Mouse (Mus musculus) erythroblast, embryonic 14.5 days (primary cell): ENCODE measurements around the gene Dkk3.

Source experiments
- GATA1 ChIP-seq: IDR thresholded peaks from 2 replicates; pipeline ENCODE4 v1.6.1; 2012; ENCODE audit warnings: low read length, inconsistent platforms, mixed read lengths
- TAL1 ChIP-seq: IDR thresholded peaks from 3 replicates; pipeline ENCODE4 v1.6.1; 2012; ENCODE audit warnings: low read length, inconsistent platforms, mixed read lengths

DNA sequence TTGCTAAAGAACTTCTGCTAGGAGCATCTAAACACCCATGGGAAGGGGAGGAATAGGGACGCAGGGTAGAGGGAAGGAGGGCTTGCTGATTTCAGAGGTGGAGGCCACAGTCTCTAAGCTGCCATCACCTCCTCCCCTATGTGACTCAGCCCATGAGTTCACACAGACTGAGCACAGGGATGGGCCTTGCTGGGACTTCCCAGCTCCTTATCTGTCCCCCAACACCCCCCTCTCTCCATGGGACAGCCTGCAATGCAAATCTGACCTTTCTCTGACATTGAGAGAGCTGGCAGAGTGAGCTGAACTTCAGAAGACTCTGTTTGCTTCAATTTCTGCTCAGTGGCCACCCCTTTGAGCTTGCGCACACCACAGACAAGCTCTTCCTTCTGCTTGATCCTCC is 18.1 kb downstream of the Dkk3 start:
- TF ChIP-seq GATA1 (no peak), TAL1 (no peak)
